Mouse (Mus musculus): ENCODE measurements around the gene Sdk1.

DNA sequence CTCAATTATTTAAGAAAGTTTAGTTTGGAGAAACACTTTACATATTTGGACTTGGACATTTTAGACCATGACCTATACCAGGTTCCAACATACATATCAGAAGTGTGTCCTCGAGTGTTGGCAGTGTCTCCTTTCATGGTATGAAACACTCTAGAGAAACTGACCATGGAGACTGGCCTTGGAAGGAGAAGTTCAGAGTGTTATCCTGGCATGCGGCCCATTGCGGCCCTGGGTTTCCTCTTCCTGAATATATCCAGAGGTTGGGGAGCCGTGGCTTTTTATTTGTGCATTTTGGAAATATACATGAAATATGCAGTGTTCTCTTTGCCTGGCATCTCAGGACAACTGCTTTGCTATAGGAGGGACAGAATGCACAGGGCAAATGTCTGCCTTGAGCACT, 552.6 kb downstream of the Sdk1 start:
- TF ChIP-seq CTCF (IDR thresholded peaks at IDR 0.05; ENCODE audit: control insufficient read depth, insufficient read depth, insufficient replicate concordance, low read depth, low read length) (no peak), POLR2A (IDR thresholded peaks at IDR 0.05; ENCODE audit: control insufficient read depth, low read depth, low read length) (no peak)

Data from testis, adult 2 months (tissue).